Mouse (Mus musculus): ENCODE measurements around the gene H2-Eb2.

- TF ChIP-seq POLR2A (IDR thresholded peaks at IDR 0.05; ENCODE audit: low read depth, low read length): no peak
- TF ChIP-seq CTCF (IDR thresholded peaks at IDR 0.05; ENCODE audit: borderline replicate concordance, insufficient read depth, low read length): no peak
These were observed 25.4 kb upstream of the H2-Eb2 start for GRCm38 (mm10) chr17:34300071-34300470.
